Mouse (Mus musculus) heart, postnatal 0 days (tissue): ENCODE results near the gene Camkk2.

Source experiments
- CTCF ChIP-seq: IDR thresholded peaks from 2 replicates; pipeline ENCODE4 v1.5.1; 2016; ENCODE audit warnings: antibody characterized with exemption, control low read depth, low read depth
- EP300 ChIP-seq: IDR thresholded peaks from 2 replicates; pipeline ENCODE4 v1.6.1; 2016; ENCODE audit warnings: antibody characterized with exemption, low read depth

DNA sequence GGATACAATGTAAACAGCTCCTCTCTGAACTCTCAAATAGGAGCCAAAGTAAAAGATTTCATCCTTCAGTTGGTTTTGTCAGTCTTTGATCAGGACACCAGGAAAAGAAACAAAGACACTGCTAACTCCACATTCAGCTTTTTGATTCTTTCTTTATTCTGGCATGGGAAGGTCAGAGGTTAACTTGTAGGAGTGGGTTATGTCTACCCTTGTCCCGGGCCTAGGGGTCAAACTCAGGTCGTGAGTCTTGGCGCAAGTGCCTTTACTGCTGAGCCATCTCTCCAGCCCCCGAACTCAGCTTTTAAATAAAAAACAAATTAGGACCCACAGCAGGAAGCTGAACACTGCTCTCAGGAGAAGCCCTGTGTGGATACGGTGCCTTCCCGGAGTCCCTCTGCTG, 23.1 kb downstream of the Camkk2 start:
- TF ChIP-seq CTCF: no peak
- no peak for TF ChIP-seq EP300
